Mouse (Mus musculus) neural tube, embryonic 15.5 days (tissue): ENCODE results near the gene Zbtb6. TPM values are rescaled to one million over a fixed set of nuclear protein-coding genes. Genes with fewer than 3 reads are reported as not detected.

Experiments
- polyA plus RNA-seq: library from polyadenylated mRNA; unstranded; fragments of >200 nt; fragmentation: Nextera tagmentation; extraction: Ambion mirVana; gene quantifications from 2 replicates; pipeline ENCODE4 v1.2.1, GENCODE M21; 2015

Zbtb6 gene
- polyA plus RNA-seq, 1 experiment from 2014 or later = 14.0 TPM

Other genes with a start within 250 kb of the Zbtb6 start
- not detected in 2 replicates for gene Olfr366, start 231.6 kb downstream of the Zbtb6 start, polyA plus RNA-seq
- gene Olfr368, start 116.7 kb downstream of the Zbtb6 start, polyA plus RNA-seq = not detected in 2 replicates
- 42.0 and 44.1 TPM in 2 replicates for gene Pdcl, start 83.8 kb downstream of the Zbtb6 start, polyA plus RNA-seq
- 18.1 and 19.0 TPM in 2 replicates for gene Rc3h2, start 20.3 kb downstream of the Zbtb6 start, polyA plus RNA-seq
- gene Zbtb26, start within 50 bp of the Zbtb6 start, polyA plus RNA-seq = 6.7 and 7.1 TPM in 2 replicates
- 49.4 and 51.1 TPM in 2 replicates for gene Rabgap1, start 108 bp upstream of the Zbtb6 start, polyA plus RNA-seq
- 12.0 and 14.7 TPM in 2 replicates for gene Gpr21, start 73.2 kb upstream of the Zbtb6 start, polyA plus RNA-seq